Mouse (Mus musculus) CD4-positive, CD25-positive, alpha-beta regulatory T cell, adult 2 months (primary cell): ENCODE results near the gene Xylt1.

Experiments used
- DNase-seq: peaks from one replicate; pipeline ENCODE4 v3.0.0-alpha.2; 2012; ENCODE audit warnings: low read depth, low spot score

Xylt1 gene

DNA sequence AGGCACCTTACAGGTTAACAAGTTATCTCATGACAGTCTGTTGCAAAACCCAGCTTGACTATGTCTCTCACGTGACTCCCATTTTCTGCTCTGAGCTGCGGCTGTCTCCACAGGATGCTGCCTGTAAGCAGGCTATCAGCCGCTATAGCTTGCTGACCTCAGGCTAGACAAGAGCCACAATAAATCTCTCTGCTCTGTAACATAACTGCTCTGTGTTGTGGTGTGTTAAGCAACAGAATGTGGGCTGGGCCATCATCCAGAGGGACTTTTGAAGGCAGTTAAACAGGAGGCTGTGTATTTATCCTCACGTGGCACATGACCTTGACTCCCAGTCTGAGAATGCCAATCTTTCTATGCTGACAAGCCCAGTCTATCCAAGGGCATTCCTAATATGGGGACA is 136.1 kb downstream of the Xylt1 start:
- no peak for DNase-seq

DNA sequence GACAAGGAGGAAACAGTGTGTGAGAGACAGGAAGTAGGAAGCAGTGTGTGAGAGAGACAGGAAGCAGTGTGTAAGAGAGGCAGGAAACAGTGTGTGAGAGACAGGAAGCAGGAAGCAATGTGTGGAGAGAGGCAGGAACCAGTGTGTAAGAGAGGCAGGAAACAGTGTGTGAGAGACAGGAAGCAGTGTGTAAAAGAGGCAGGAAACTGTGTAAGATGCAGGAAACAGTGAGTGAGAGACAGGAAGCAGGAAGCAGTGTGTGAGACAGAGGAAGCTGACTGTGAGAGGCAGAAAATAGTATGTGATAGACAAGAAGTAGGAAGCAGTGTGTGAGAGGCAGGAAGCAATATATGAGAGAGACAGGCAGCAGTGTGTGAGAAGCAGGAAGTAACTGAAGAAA is 140.6 kb downstream of the Xylt1 start:
- DNase-seq, result peak; percentile 27

DNA sequence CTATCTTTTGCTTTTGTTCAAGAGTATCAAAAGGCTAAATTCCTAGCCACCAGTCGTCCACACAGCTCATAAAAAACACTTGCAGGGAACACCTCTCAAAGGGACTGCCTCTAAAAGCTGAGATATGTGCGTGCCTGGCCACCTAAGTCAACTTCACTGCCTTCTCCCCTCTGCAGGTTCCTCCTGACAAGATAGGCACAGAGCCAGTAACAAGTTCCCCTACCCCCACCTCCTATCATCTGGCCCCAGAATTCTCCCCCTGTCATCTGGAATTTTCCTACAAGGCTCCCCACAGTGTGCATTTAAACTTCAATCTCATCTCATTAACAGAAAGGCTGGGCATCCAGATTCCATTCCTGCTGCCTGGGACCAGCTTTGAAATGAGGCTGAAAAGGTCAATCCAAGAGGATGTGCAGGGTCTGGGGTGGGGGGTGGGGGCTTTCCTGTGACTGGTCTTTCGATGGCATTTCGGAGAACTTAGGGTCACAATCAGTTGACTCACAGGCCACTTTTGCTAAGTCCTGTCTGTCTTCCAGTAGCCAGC is 141.4 kb downstream of the Xylt1 start:
- no peak for DNase-seq

DNA sequence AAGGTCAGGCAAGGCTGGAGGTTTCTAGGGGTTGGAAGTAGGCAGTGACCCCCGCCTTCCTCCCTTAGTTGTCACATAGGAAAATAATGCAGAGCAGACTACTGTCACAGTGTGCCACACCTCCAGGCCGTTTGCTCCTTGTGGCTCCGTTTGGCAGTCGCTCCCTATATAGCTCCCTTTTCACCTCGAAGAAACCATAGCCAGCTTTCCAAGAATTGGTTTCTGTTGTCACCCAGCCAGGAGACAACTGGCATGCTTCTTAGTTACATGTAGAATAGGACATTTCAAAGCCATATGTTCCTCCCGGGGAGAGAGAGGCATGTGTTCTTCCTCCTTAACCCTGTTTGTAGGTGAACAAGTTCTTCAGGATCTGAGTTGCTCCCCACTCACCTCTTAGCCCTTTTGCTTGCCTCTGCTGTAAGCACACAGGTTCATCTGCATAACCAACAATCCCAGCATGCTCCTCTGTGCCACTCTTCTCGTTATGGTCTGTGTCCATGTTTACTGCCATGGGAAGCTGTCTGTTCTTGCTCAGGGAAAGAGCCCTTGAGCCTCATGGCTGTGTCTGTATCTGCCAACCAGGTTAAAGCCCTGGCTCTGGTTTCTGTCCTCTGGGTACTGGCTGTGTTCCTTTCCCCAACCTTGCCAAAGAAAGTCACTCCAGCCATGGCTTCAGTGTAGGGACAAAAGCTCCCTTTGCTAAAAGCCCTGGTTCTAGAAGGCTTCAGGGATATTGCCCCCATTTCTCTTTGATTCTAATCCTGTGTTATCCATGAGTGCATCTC is 143.8 kb downstream of the Xylt1 start:
- DNase-seq, result no peak

DNA sequence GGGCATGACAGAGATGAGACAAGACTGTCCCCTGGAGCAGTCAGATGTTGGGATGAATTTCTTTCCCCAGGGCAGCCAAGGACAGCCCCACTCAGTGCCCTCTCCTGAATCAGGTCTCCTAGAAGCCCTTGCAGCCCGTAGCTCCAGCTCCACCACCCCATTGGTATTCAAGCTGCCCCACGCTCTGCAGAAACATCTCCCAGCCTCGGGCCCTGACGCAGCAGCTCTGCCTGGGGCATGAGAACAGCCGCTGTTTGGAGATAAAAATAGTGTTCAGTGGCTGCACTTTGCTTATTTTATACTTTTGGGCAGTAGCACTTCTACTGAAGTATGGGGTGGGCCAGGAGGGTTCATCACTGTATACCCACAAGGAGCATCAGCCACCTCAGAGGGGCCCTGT is 144.9 kb downstream of the Xylt1 start:
- no peak for DNase-seq

DNA sequence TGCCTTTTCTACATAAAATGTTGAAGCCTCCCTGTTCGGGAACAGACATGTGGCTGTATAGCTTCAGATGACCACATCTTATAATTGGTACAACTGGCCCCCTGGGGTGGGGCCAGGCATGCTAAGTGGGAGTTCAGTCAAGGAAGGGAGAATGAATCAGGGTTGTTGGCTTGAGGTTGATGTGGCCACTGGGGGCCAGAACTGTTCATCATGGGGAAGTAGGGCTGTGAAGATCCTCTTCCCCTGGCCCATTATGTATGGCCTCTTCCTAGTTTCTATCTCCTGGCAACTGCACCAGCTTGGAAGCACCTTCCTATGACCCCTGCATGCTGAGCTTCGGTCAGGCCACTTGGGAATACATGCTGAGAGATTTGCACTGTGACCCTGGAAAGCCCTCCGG is 145.8 kb downstream of the Xylt1 start:
- no peak for DNase-seq

DNA sequence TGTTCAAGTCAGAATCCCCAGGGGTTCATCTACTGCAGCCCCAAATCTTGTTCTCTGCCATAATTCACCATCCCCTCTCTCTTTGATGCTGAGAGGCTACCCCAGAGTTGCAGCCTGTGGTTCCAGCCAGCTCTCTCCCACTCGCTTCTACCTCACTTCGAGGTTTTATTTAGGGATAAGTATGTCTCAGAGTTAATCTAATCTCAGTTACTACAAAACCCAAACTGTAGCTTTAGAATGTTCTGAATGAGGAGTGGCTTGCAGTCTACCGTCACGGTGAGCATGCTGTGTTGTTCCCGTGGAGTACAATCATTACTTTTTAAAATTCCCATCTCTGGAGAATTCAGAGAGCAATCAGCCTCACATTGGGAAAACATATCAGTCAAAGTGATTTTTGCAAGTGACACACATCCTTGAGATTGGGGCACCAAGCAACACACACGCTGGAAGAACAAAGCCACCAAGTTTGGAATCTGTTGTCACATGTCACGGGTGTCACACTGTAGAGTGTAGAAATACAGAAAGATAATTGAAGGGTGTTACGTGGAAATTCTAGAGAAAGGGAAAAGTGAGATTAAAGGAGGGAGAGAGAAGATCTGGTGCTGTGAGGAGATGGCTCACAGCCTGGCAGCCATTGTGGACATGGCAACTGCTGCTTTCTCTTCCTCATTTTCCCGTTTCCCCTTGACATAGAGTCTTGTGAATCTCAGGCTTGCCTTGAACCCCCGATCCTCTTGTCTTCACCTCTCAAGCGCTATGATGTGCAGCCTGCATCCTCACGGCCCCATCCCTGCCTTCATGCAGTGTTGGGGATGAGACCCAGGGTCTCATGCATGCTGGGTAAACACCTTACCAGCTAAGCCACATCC is 149.2 kb downstream of the Xylt1 start:
- DNase-seq, result no peak

DNA sequence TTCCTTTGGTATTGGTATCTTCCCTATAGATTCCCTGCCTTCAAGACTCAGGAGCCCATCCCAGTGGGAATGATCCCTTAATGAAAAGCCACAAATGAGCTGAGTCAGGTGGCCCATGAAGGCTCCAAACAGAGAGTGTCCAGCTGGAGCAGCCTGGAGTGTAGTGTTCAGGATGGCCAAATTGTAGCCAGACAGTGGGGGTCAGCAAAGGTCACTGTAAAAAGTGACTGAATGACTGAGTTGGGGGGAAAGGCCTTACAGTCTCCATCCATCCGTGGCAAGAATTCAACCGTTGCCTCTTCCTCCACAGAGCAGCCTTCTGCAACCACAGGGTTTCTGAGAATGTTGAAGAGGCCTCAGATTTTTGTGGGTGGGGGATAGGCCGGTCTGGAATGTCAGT is 151.9 kb downstream of the Xylt1 start:
- no peak for DNase-seq

DNA sequence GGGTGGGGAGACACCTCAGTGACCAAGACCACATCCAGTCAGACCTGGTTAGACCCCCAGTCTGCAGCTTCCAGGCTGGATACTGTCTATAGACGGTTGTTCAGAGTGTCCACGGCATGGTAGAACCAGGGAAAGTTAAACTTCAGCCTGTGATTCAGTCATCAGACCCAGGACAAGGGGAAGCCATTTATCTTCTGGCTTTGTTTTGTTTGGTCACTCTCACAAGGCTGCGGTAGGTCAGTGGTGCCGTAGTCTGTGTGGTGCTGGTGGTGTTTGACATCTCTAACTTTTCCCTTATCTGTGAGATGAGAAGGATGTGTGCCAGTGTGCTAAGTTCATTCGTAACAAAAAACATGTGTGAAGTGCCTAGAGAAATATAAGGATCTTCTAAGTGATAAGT is 152.4 kb downstream of the Xylt1 start:
- no peak for DNase-seq

DNA sequence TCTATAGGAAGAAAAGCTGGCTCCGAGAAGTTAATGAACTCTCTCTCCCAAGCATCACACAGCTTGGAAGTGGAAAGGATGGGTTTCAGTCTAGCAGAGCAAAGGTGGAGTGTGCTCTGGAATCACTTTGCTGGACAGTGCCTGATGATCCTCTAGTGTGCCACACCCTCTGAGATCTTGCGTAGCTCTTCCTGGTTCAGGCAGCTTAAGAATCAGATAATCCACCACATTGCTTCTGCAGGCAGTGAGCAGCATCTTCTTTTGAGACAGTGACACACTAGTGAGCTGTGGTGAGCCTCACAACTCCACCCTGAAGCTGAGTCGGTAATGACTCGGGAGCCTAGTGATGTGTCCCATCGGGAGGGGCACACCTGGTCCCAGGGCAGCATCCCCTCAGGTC is 159.2 kb downstream of the Xylt1 start:
- no peak for DNase-seq

DNA sequence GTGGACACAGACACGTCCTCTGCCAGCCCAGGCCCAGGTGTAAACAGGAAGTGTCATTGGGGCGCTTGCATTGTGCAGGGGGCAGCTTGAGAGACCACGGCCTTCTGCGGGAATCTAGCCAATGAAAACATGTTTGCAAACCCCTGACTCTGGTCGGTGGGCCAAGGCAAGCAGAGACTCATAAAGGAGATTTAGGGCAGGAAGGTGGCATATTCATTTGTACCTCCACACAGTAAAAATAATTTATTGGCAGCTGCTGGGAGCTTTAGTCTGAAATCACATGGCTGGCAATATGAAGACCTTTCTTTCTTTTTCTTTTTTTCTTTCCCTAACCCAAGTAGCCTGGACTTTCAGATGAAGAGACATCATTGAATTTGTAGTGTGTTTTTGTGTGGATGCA is 159.6 kb downstream of the Xylt1 start:
- no peak for DNase-seq

DNA sequence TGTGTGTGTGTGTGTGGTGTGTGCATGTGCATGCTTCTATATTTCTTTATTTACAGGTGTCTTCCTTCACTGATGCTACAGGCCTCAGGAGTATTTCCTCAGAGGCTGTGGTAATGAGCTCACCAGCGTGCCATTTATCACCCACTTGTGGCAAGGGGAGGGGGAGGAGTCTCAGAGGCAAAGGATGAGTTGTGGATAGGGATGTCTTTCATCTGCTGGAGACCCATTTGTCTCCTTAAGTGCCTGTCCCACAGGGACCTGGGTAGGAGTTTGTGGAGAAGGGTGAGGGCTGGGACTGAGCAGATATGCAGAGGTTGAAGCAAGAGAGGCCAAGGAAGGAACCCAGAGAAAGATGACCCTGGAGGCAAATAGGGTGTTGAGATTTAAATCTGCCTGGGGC is 160.3 kb downstream of the Xylt1 start:
- DNase-seq, result no peak

DNA sequence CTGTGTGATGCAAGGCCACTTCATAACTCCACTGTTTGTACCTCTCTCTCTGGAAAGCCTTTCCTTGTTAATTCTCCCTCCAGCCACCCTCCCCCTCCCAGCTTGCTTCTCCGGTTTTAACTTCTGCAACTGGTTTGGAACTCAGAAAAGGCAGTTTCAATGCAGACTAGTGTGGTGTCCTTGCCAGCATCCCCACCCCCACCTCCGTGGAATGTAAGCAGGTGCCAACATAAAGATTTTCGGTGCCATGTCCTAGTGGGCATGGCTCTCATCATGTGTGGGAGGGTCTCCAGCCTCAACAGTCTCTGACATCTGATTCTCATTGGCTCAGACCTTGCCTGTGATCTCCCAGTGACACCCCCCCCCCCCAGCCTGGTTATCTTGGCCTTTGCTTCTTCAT is 160.9 kb downstream of the Xylt1 start:
- no peak for DNase-seq

DNA sequence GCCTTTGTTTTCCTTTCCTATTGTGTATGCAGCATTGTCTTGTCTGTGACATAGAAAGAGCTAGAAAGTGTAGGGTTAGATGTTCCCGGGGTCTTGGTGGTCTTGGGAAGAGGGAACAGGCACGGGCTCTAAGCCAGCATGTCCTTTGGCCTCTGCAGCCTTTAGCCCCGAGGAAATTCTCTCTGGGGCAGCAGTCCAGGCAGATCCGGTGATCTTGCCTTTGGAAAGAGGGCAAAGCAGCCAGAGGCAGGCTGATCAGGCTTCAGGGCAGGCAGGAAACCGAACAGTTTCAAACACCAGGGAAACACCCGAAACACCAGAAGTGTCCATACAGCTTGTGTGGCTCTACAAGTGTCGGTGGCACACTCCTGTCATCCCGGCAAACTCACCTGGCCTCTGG is 162.3 kb downstream of the Xylt1 start:
- DNase-seq, result no peak

DNA sequence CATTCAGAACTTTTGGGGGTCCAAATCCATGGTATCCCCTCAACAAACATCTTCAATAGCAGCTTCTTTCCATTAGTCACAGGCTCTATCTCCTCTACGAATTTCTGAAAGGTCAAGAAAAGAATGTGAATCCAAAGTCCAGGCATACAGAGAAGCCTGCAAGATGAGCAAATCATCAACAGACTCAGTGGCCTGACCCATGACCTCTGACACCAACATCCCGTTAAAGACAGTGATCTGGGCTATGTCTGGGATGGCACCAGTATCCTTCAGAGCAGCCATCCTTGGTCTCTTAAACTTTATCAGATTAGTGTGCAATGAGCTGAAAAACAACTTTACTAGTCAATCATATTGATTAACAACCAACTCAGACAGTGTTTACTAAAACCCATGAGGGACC is 163.3 kb downstream of the Xylt1 start:
- no peak for DNase-seq

DNA sequence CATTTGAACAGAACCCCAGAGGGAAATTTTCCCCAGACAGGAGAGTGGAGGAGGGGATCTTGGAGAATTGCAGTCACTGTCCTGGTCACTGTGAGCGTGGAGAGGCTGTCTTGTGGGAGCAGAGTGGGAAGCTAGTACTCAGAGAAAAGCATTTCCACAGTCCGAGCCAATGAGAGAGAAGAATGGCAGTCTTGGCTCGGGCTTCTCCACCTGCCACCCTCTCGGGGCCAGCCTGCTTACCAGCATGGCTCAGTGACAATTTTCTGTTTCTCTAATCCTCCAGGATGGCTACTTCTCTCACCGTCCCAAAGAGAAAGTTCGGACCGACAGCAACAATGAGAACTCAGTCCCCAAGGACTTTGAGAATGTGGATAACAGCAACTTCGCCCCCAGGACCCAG is 167.5 kb downstream of the Xylt1 start:
- DNase-seq, result no peak

DNA sequence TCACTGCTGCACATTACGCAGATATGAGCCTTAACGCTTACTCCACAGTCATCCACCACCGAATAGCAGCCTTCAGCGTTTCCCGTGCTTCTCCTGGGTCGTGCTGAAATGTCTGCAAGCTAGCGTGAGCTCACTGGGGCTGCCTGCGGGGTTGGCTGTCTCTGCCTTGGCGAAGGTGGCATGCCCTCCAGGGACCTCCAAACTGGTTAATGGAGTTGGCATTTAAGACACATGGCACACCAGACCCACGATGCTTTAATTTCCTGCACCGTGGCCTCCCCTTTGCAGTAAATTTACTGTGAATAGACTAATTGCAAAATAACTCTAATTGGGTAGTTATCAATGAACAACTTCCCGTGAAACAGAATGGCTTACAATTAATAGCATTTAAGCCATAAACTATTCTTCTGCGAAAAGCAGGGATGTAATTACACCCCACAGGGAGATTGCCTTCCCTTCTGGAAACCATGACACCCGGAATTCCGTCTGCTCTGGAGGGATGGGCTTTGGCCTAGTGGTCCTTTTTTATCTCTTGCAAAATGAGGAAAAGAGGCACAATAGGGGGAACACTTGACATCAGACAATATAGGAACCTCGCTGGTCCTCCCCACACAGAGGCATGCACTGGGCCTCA is 170.3 kb downstream of the Xylt1 start:
- DNase-seq, result no peak

DNA sequence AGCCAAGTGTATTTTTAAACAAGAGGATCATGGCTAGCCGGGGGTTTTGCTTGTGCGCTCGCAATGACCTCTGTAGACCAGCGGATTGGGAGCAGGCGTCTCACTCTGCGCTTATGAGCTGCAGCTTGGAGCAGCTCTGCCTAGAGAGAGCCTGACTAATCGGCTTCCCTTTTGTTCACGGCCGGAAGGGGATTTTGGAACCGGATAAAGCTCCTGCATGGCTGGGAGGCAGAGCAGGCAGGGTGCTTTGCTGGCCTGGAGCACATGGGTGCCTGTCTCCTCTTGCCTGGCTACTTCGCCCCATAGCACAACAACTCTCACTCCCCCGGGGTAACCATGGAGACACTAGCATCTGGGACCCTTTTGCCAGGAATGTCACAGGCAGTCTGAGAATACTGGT is 172.4 kb downstream of the Xylt1 start:
- no peak for DNase-seq

DNA sequence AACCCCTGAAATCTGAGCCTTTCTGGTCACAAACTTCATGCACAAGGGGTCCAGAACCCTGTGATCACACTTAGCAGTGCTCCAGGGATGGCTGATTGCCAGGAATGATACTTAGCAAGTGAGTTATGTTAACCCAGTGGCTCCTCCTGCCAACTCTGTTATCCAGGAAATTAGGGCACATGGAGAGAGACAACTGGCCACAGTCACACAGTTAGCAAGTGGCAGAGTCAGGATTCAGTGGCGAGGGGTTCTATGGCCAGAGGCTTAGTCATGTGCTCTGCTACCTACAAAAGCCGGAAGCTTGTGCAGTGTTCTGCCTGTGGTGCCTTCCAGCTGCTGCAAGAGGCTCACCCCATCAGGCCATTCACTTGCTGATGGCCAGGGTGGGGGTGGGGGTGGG is 175.0 kb downstream of the Xylt1 start:
- no peak for DNase-seq

DNA sequence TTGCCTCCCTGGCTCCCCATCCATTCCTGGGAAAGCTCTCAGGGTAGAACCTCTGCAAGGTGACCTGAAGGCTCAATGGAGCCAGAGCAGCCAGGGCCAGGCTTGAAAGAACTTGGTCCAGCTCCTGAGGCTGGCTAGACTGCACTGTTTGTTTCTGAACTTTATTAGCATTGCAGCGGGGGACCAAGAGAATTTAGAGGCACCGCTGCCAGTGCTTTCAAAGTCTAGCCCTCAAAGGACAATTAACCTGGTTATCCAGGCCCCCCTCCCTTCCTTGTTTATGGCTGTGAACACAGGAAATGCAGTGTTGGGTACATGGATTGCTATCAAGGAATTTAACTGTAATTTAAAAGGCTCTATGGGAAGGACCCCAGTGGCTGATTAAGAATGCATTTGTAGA is 177.4 kb downstream of the Xylt1 start:
- DNase-seq, result no peak

DNA sequence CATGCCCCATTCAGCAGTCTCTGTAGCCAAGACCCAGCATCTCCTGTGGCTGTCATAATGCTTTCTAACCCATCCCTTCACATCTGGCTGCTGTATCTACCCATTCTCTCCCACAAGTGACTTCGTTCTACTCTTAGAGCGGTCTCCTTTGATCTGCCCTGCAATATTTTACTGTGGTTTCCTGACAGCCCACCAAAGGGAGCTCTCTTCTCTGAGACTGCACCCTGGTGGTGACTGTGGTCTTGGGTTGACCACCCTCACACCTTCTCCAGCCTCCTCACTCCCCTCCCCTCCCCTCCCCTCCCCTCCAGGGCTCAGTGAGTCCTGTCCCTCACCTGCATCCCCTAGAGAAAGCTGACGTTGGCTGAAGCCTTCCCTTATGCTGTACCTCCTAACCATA is 178.3 kb downstream of the Xylt1 start:
- no peak for DNase-seq

DNA sequence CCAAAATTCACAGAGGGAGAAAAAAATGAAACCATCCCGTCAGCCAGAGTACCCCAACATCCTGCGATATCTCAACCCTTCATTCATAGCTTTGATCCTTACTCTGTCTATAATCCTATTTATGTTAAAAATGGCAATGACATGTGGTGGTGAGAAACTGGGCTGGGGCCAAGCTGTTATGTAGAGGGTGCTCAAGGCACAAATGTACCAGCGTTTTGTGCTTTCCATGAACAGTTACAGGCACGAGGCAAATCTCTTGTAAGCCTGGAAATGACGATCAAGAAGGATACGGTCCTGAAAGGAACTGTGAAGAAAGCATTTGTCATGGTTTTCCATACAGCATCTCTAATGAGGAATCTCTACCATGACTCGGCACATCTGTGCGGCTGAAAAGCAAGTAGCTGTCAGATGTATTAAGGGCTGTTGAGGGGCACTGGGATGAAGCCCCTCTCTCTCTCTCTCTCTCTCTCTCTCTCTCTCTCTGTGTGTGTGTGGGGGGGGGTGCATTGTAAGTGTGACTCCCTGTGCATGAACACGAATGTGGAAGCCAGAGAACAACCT is 183.2 kb downstream of the Xylt1 start:
- no peak for DNase-seq
